In genomic region chr10:126717961-126718360, GRCm38 (mm10) we compare ENCODE assay signal across 20 mouse cellular contexts.
DNase-seq lines count a peak whose midpoint lies in the region; ATAC-seq lines count a peak whose summit lies in the region.
"Had no signal": no experiment of that assay in that cellular context is flagged by ENCODE, and none has a peak within 500 bp of the region (broad histone marks: within the 10 kb centered on the region; RNA-seq: fewer than 3 reads in every experiment).

No protein-coding gene starts in this region.

- H3K4me2 ChIP-seq in embryonic facial prominence, embryonic 14.5 days (ENCODE audit: low read depth, low read length) = no peak overlapping the region
- H3K4me2 ChIP-seq: embryonic facial prominence, embryonic 13.5 days; forebrain, embryonic 12.5 days; hindbrain, embryonic 12.5 days; limb, embryonic 13.5 days; midbrain, embryonic 15.5 days; neural tube, embryonic 13.5 days had no signal

- H3K36me3 ChIP-seq in embryonic facial prominence, embryonic 14.5 days (ENCODE audit: control insufficient read depth, insufficient read depth, low read length) = no peaks in the 10 kb centered on the region
- no peaks in the 10 kb centered on the region for H3K36me3 ChIP-seq in embryonic facial prominence, embryonic 10.5 days (replicated peaks)
- H3K36me3 ChIP-seq: embryonic facial prominence, embryonic 13.5 days; forebrain, embryonic 12.5 days; G1E; heart, embryonic 10.5 days; hindbrain, embryonic 12.5 days; limb, embryonic 13.5 days; midbrain, embryonic 15.5 days; neural tube, embryonic 13.5 days had no signal

- no peak for ATAC-seq in embryonic facial prominence, embryonic 14.5 days (ENCODE audit: low read depth)
- ATAC-seq: midbrain, embryonic 15.5 days had no signal

- no peak overlapping the region for H3K4me3 ChIP-seq in embryonic facial prominence, embryonic 14.5 days (ENCODE audit: low read depth, low read length)
- H3K4me3 ChIP-seq in embryonic facial prominence, embryonic 10.5 days = no peak overlapping the region
- H3K4me3 ChIP-seq: embryonic facial prominence, embryonic 13.5 days; forebrain, embryonic 12.5 days; heart, embryonic 10.5 days; hindbrain, embryonic 12.5 days; limb, embryonic 13.5 days; midbrain, embryonic 15.5 days; neural tube, embryonic 13.5 days had no signal

- no peak overlapping the region for H3K27ac ChIP-seq in embryonic facial prominence, embryonic 14.5 days (replicated peaks; ENCODE audit: low read depth, low read length)
- no peak overlapping the region for H3K27ac ChIP-seq in embryonic facial prominence, embryonic 10.5 days (replicated peaks)
- H3K27ac ChIP-seq: embryonic facial prominence, embryonic 13.5 days; forebrain, embryonic 12.5 days; heart, embryonic 10.5 days; hindbrain, embryonic 12.5 days; limb, embryonic 13.5 days; midbrain, embryonic 15.5 days; neural tube, embryonic 13.5 days had no signal

- 51% methylated on average over 2 of the region's 2 CpGs for WGBS in embryonic facial prominence, embryonic 14.5 days
- 75% methylated on average over 2 of the region's 2 CpGs for WGBS in embryonic facial prominence, embryonic 10.5 days

- H3K9ac ChIP-seq in embryonic facial prominence, embryonic 14.5 days (ENCODE audit: low read depth, low read length) = no peak overlapping the region
- H3K9ac ChIP-seq: embryonic facial prominence, embryonic 13.5 days; forebrain, embryonic 12.5 days; hindbrain, embryonic 12.5 days; limb, embryonic 13.5 days; midbrain, embryonic 15.5 days; neural tube, embryonic 13.5 days had no signal

- H3K27me3 ChIP-seq in embryonic facial prominence, embryonic 14.5 days (replicated peaks; ENCODE audit: control insufficient read depth, insufficient read depth, low read length) = no peaks in the 10 kb centered on the region
- no peaks in the 10 kb centered on the region for H3K27me3 ChIP-seq in embryonic facial prominence, embryonic 10.5 days (replicated peaks; ENCODE audit: low read depth, poor library complexity, severe bottlenecking)
- H3K27me3 ChIP-seq: embryonic facial prominence, embryonic 13.5 days; forebrain, embryonic 12.5 days; hindbrain, embryonic 12.5 days; limb, embryonic 13.5 days; midbrain, embryonic 15.5 days; neural tube, embryonic 13.5 days had no signal

- H3K9me3 ChIP-seq in embryonic facial prominence, embryonic 14.5 days (ENCODE audit: control insufficient read depth, low read length) = no peaks in the 10 kb centered on the region
- no peaks in the 10 kb centered on the region for H3K9me3 ChIP-seq in embryonic facial prominence, embryonic 10.5 days
- H3K9me3 ChIP-seq: embryonic facial prominence, embryonic 13.5 days; forebrain, embryonic 12.5 days; heart, embryonic 10.5 days; hindbrain, embryonic 12.5 days; limb, embryonic 13.5 days; midbrain, embryonic 15.5 days; neural tube, embryonic 13.5 days had no signal

- DNase-seq in embryonic facial prominence, embryonic 14.5 days (ENCODE audit: low spot score) = peak; percentile 65
- no peak for DNase-seq in embryonic facial prominence, embryonic 10.5 days (ENCODE audit: low spot score)
- peak; percentile 17 for DNase-seq in left cerebral cortex, postnatal 4 days
- DNase-seq in left cerebral cortex, adult 8-10 months (ENCODE audit: low spot score in 2 of 2) = no peak
- DNase-seq in 3T3-L1 (ENCODE audit: low read depth, low spot score) = peak; percentile 18
- peak; percentile 76 for DNase-seq in adrenal gland, adult 8-10 months
- DNase-seq in c-Kit-positive CD71-positive TER-119-positive erythroid progenitor cells, embryonic 14.5 days (ENCODE audit: low spot score) = no peak
- DNase-seq in thymus, postnatal 36 days = no peak
- DNase-seq: kidney, adult 8-10 months; lung, postnatal 14 days; right cerebral cortex, postnatal 14 days; thymus, postnatal 25 days had no signal

- intact Hi-C loops in left cerebral cortex, postnatal 4 days (cut with DNase I) = no loop called here

- H3K4me1 ChIP-seq in embryonic facial prominence, embryonic 14.5 days (ENCODE audit: control insufficient read depth, insufficient read depth, low read length) = no peaks in the 10 kb centered on the region
- H3K4me1 ChIP-seq in embryonic facial prominence, embryonic 10.5 days = no peaks in the 10 kb centered on the region
- H3K4me1 ChIP-seq: embryonic facial prominence, embryonic 13.5 days; forebrain, embryonic 12.5 days; heart, embryonic 10.5 days; hindbrain, embryonic 12.5 days; limb, embryonic 13.5 days; midbrain, embryonic 15.5 days; neural tube, embryonic 13.5 days had no signal

Comparison
In these comparisons a context has a peak if more than half of its experiments do, and no peak if none do; other contexts are left out.
1. DNase-seq: peak in embryonic facial prominence, embryonic 14.5 days (single experiment), left cerebral cortex, postnatal 4 days (single experiment), 3T3-L1 (single experiment) and adrenal gland, adult 8-10 months (single experiment); none in embryonic facial prominence, embryonic 10.5 days (single experiment), left cerebral cortex, adult 8-10 months (0 of 2), c-Kit-positive CD71-positive TER-119-positive erythroid progenitor cells, embryonic 14.5 days (single experiment) and thymus, postnatal 36 days (0 of 2).